Mouse (Mus musculus) retina, postnatal 1 day (tissue): ENCODE results near the gene Art4.

Experiments used
- DNase-seq: peaks from one replicate; pipeline ENCODE4 v3.0.0-alpha.2; 2012

Gene Art4

GRCm38 (mm10) chr6:136821086-136821485 lies 36.4 kb downstream of the Art4 start:
- DNase-seq: no peak

DNA sequence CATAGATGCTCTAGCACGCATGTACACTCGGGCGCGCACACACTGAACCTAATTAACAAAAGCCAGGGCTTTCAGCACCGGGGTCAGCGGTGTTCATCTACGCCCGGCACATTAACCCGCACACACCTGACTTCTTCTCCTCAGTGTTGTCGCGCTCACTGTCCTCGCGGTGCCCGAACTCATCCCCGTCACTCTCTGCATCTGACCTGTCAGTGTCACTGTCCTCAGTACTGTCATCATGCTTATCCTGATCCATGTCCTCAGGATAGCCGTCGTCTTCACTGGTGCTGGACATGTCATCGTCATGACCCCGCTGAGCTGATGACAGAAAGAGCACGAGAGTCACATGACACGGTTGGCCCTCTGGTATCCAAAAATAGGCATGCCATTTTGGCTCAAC lies 37.2 kb downstream of the Art4 start:
- no peak for DNase-seq

- DNase-seq: no peak
Measured at GRCm38 (mm10) chr6:136817549-136817948, 40.0 kb downstream of the Art4 start.

GRCm38 (mm10) chr6:136816826-136817225 lies 40.7 kb downstream of the Art4 start:
- DNase-seq: no peak

DNA sequence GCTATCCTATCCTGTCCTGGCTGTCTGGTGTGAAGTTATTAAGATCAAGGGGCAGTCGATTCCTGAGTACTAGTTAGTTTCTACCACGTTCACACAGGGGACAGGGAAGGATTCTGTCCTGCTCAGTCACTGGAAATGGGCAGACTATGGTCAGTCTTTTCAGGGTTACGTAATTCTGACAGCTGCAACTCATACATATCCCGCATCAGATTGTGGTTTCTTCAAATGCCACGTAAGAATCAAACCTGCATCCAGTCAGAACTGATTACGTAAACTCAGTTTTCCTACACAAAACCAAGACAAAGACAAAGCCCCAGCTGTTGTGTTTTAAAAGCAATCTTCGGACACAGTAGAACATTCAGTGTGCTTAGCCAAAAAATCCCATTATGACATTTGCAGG lies 42.2 kb downstream of the Art4 start:
- DNase-seq: no peak

GRCm38 (mm10) chr6:136813117-136813516 lies 44.4 kb downstream of the Art4 start:
- DNase-seq: no peak

DNA sequence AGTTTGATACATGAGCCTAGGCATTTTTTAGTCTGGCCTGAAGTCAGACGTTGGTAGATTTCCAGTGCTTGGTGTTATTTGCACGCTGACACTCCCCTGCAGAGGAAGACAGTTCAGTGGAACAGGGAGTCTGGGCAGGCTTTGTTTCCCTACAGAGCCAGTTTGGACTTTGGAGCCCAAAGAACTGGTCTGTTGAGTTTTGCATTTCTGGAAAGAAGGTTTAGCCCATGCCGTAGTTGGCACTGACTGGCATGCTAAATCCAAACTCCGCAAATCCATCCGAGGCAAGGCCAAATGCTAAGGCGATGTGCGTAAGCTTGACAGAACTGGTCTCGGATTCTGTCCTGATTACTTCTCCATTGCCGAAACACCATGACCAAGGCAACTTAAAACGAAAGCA lies 46.3 kb downstream of the Art4 start:
- no peak for DNase-seq

DNA sequence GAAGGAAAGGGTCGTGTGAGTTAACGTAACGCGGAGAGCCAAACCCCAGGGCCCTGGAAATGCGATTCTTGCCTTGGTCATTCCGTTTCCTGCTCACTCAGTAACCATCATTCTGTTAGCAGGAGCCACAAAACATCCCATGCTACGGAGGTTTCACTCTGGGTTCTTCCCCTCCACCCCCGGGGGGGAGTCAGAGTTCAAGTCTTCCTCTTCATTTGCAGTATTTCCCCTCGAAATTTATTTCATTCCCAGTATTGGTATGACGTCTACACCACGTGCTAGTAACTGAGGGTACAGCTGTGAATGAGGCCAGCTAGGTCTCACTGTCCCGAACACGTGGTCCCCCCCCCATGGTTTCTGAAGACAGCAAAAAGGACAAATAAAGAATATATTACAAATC lies 47.9 kb downstream of the Art4 start:
- DNase-seq: no peak

GRCm38 (mm10) chr6:136809077-136809476 lies 48.5 kb downstream of the Art4 start:
- DNase-seq: no peak

DNA sequence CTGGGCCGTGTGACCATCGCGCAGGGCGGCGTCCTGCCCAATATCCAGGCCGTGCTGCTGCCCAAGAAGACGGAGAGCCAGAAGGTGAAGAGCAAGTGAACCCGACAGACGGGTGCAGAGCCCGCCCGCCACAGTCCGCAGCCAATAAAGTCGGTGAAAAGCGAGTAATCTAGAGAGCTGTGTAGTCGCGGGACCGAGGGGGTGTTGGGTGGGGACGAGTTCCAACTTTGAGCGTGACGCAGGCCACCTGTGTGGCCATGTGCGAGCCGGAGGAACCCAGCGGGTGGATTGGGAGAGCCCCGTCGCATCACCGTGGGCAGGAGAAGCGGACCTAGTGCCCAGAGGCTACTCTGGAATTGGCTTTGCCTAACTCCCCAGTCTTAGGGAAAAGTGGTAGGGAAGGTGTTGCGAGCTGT lies 48.9 kb downstream of the Art4 start:
- DNase-seq: no peak

GRCm38 (mm10) chr6:136808014-136808417 lies 49.5 kb downstream of the Art4 start, which contains the start of gene H2afj:
H2afj (plus strand) TSS chr6:136808244.
- peak; percentile 97 for DNase-seq

GRCm38 (mm10) chr6:136807395-136808013 lies 50.0 kb downstream of the Art4 start:
- no peak for DNase-seq

- DNase-seq: no peak
Measured at GRCm38 (mm10) chr6:136806819-136807218, 50.7 kb downstream of the Art4 start.

DNA sequence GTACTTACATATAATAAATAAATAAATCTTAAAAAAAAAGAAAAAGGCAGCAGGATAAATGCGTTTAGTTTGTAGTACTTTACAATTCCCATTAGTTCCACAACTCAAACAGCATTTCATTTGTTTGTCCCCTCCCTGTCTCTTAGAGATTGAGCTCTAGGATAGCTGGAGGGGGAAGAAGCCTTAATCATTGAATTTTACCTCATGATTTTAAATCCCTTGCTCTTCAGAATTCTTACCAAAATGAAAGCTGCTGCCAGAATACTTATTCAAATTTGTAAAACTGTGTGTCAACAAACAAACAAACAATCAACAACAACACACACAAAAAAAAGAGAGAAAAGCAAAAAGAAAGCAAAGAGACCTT lies 52.1 kb downstream of the Art4 start:
- no peak for DNase-seq

DNA sequence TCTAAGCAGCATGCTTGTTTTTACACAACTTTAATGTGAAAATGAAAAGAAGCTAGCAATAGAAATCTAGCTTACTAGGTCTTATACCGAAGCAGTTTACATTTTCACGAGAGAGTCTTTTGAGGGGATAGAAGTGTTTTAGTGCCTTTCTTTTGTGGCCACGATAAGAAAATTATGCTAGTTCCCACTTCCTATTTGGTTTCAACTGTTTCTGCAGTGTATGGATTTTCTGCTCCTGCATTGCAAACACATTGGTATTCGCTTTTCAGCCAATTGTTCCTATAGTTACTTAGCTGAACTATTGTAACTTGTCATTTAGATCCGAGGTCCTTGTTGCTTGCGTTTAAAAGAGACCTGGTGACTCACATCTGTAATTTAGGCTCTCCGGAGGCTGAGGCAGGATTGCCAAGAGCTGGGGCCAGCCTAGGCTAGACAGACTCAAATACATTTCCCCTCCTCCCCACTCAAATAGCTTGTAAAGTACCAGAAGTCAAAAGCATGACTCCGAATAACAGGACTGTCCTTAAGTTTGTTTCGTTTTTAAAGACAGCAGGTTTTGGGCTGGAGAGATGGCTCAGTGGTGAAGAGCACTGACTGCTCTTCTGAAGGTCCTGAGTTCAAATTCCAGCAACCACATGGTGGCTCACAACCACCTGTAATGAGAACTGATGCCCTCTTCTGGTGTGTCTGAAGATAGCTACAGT lies 52.7 kb downstream of the Art4 start:
- no peak for DNase-seq

GRCm38 (mm10) chr6:136803739-136804633 lies 53.5 kb downstream of the Art4 start, which contains the start of gene Hist4h4:
Hist4h4 (minus strand) TSS chr6:136804415.
- DNase-seq: peak; percentile 95

- no peak for DNase-seq
Measured at GRCm38 (mm10) chr6:136803093-136803738, 54.3 kb downstream of the Art4 start.

GRCm38 (mm10) chr6:136801274-136801673 lies 56.3 kb downstream of the Art4 start:
- DNase-seq: no peak

DNA sequence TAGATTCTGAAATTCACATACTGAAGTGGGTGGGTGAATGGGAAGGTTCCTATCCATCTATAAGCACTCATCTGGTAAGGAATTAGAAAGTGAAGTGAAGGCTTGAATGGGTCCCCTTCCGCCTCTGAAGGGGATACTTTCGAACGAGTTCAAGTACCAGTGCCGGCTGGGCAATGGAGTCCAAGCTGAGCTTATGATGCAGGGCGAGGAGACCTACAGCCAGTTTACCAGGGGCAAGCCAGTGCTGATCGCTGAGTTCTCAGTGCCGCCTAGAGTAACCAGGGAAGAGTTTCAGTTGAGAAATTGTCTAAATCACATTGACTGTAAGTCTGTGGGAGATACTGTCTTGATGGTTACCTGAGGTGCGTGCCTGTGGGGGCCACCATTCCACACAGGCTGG lies 56.8 kb downstream of the Art4 start:
- DNase-seq: no peak
